In genomic region chr6:118010756-118011615, GRCm38 (mm10) we compare ENCODE assay signal across 8 mouse cellular contexts. TPM values are rescaled to one million over a fixed set of nuclear protein-coding genes. Genes with fewer than 3 reads are reported as not detected.
A peak's percentile ranks its signal among the peaks of the same experiment; 100 is the strongest.
DNase-seq lines count a peak whose midpoint lies in the region; ATAC-seq and TF ChIP-seq lines count a peak whose summit lies in the region.

Gene Rasgef1a, plus strand, starts transcription at chr6:118011438.

- H3K4me3 ChIP-seq in kidney, postnatal 0 days (replicated peaks; ENCODE audit: low read depth, low read length) = peak within 1 kb of the TSS; percentile 33
- H3K4me3 ChIP-seq in kidney, adult 2 months (ENCODE audit: insufficient read depth, low read depth, low read length) = no peak within 1 kb of the TSS
- H3K4me3 ChIP-seq in hindbrain, embryonic 15.5 days = peak within 1 kb of the TSS; percentile 59
- H3K4me3 ChIP-seq in liver, embryonic 15.5 days (replicated peaks) = no peak within 1 kb of the TSS; the same call in 1 of the 2 replicates
- peak within 1 kb of the TSS; percentile 47 for H3K4me3 ChIP-seq in stomach, embryonic 16.5 days (replicated peaks; ENCODE audit: low read length)

- H3K36me3 ChIP-seq in kidney, postnatal 0 days (ENCODE audit: insufficient read depth, low read length) = no peaks in the 10 kb centered on the region
- no peaks in the 10 kb centered on the region for H3K36me3 ChIP-seq in kidney, adult 2 months (ENCODE audit: control insufficient read depth, insufficient read depth, low read length)
- no peaks in the 10 kb centered on the region for H3K36me3 ChIP-seq in hindbrain, embryonic 15.5 days
- H3K36me3 ChIP-seq in liver, embryonic 15.5 days (replicated peaks) = no peaks in the 10 kb centered on the region
- no peaks in the 10 kb centered on the region for H3K36me3 ChIP-seq in stomach, embryonic 16.5 days (ENCODE audit: control insufficient read depth, insufficient read depth, low read length)

- ATAC-seq in kidney, postnatal 0 days (replicated peaks; ENCODE audit: low FRiP score, low read depth) = peak; percentile 49; the same call in 1 of the 2 replicates
- ATAC-seq in hindbrain, embryonic 15.5 days (ENCODE audit: low FRiP score, low read depth) = peak; percentile 57
- no peak for ATAC-seq in liver, embryonic 15.5 days (ENCODE audit: insufficient read depth)
- no peak; the same call in 1 of the 2 replicates for ATAC-seq in stomach, embryonic 16.5 days (ENCODE audit: insufficient read depth, low FRiP score)

- H3K4me1 ChIP-seq in kidney, postnatal 0 days (replicated peaks; ENCODE audit: insufficient read depth, low read length) = peaks cover 3% of the 10 kb centered on the region; the same call in 1 of the 2 replicates
- no peaks in the 10 kb centered on the region for H3K4me1 ChIP-seq in kidney, adult 2 months (ENCODE audit: control insufficient read depth, insufficient read depth, low read length)
- peaks cover 20% of the 10 kb centered on the region for H3K4me1 ChIP-seq in hindbrain, embryonic 15.5 days (replicated peaks)
- H3K4me1 ChIP-seq in liver, embryonic 15.5 days (replicated peaks) = no peaks in the 10 kb centered on the region
- H3K4me1 ChIP-seq in stomach, embryonic 16.5 days (ENCODE audit: control insufficient read depth, insufficient read depth, low read length) = no peaks in the 10 kb centered on the region

- DNase-seq in kidney, postnatal 0 days (ENCODE audit: low spot score) = no peak
- no peak for DNase-seq in kidney, adult 2 months
- peak; percentile 57 to 66 for DNase-seq in cerebellum, postnatal 14 days
- DNase-seq in gastrocnemius, postnatal 10 days = no peak
- DNase-seq in B cell, adult 2 months = no peak

- H3K9ac ChIP-seq in kidney, postnatal 0 days (ENCODE audit: low read depth, low read length) = no peak within 1 kb of the TSS
- peak within 1 kb of the TSS; percentile 66 for H3K9ac ChIP-seq in hindbrain, embryonic 15.5 days
- H3K9ac ChIP-seq in liver, embryonic 15.5 days = no peak within 1 kb of the TSS
- H3K9ac ChIP-seq in stomach, embryonic 16.5 days (ENCODE audit: low read length) = peak within 1 kb of the TSS; percentile 52; the same call in 1 of the 2 replicates

- peak within 1 kb of the TSS; percentile 73 for H3K4me2 ChIP-seq in kidney, postnatal 0 days (ENCODE audit: low read length)
- peak within 1 kb of the TSS; percentile 89 for H3K4me2 ChIP-seq in hindbrain, embryonic 15.5 days
- H3K4me2 ChIP-seq in liver, embryonic 15.5 days = peak within 1 kb of the TSS; percentile 32
- H3K4me2 ChIP-seq in stomach, embryonic 16.5 days (ENCODE audit: low read depth, low read length) = peak within 1 kb of the TSS; percentile 79

- 11% methylated on average over 65 of the region's 70 CpGs for WGBS in kidney, postnatal 0 days
- 16% methylated on average over 67 of the region's 70 CpGs for WGBS in kidney, adult 2 months
- 12% methylated on average over 57 of the region's 70 CpGs for WGBS in hindbrain, embryonic 15.5 days
- WGBS in liver, embryonic 15.5 days (ENCODE audit: insufficient replicate concordance) = 9% methylated on average over 70 of the region's 70 CpGs
- WGBS in stomach, embryonic 16.5 days = 15% methylated on average over 46 of the region's 70 CpGs

- no peaks in the 10 kb centered on the region for H3K9me3 ChIP-seq in kidney, postnatal 0 days (replicated peaks; ENCODE audit: low read length)
- no peaks in the 10 kb centered on the region for H3K9me3 ChIP-seq in hindbrain, embryonic 15.5 days
- no peaks in the 10 kb centered on the region for H3K9me3 ChIP-seq in liver, embryonic 15.5 days (replicated peaks)
- peaks cover 3% of the 10 kb centered on the region; the same call in 1 of the 2 replicates for H3K9me3 ChIP-seq in stomach, embryonic 16.5 days (replicated peaks; ENCODE audit: control insufficient read depth, low read length)

- no peak for TF ChIP-seq CTCF in kidney, postnatal 0 days (IDR thresholded peaks at IDR 0.05; ENCODE audit: low read depth)
- TF ChIP-seq CTCF in kidney, adult 2 months (conservative IDR thresholded peaks at IDR 0.05; ENCODE audit: insufficient read depth, insufficient read length, low read depth, low read length) = no peak

- TF ChIP-seq POLR2A in kidney, adult 2 months (IDR thresholded peaks at IDR 0.05; ENCODE audit: low read depth, low read length) = no peak

- no peak within 1 kb of the TSS for H3K27ac ChIP-seq in kidney, postnatal 0 days
- H3K27ac ChIP-seq in kidney, adult 2 months (ENCODE audit: insufficient read depth, low read depth, low read length) = no peak within 1 kb of the TSS
- H3K27ac ChIP-seq in hindbrain, embryonic 15.5 days (replicated peaks) = peak within 1 kb of the TSS; percentile 43; the same call in 1 of the 2 replicates
- H3K27ac ChIP-seq in liver, embryonic 15.5 days (replicated peaks) = no peak within 1 kb of the TSS
- no peak within 1 kb of the TSS for H3K27ac ChIP-seq in stomach, embryonic 16.5 days (ENCODE audit: low read length)

- H3K27me3 ChIP-seq in kidney, postnatal 0 days (ENCODE audit: insufficient read depth, low read length) = peaks cover 22% of the 10 kb centered on the region
- H3K27me3 ChIP-seq in kidney, adult 2 months (replicated peaks; ENCODE audit: control insufficient read depth, insufficient read depth, low read length) = peaks cover 1% of the 10 kb centered on the region; the same call in 1 of the 2 replicates
- H3K27me3 ChIP-seq in hindbrain, embryonic 15.5 days = no peaks in the 10 kb centered on the region; the same call in 1 of the 2 replicates
- peaks cover 58% of the 10 kb centered on the region for H3K27me3 ChIP-seq in liver, embryonic 15.5 days
- peaks cover 23% of the 10 kb centered on the region for H3K27me3 ChIP-seq in stomach, embryonic 16.5 days (ENCODE audit: control insufficient read depth, insufficient read depth, low read length)

RNA-seq across cellular contexts. Expression of gene Rasgef1a, which starts in this region (rescaled TPM):
- 1.4 TPM in 2 replicates for polyA plus RNA-seq in kidney, postnatal 0 days (2015; fragmentation: Nextera tagmentation; extraction: Ambion mirVana)
- 0.36 and 0.52 TPM in 2 replicates for polyA plus RNA-seq in kidney, adult 2 months (2012; rRNA removed)
- 4.6 and 5.0 TPM in 2 replicates for polyA plus RNA-seq in hindbrain, embryonic 15.5 days (2015; fragmentation: Nextera tagmentation; extraction: Ambion mirVana)
- 0.05 TPM in 1 of 2 replicates, not detected in the other for polyA plus RNA-seq in liver, embryonic 15.5 days (2015; fragmentation: Nextera tagmentation; extraction: Ambion mirVana)
- 0.39 and 0.72 TPM in 2 replicates for polyA plus RNA-seq in stomach, embryonic 16.5 days (2015; fragmentation: Nextera tagmentation; extraction: Ambion mirVana)
- under 1 TPM; 0.47 to 0.80 TPM for total RNA-seq in gastrocnemius, postnatal 10 days (2021)

Comparison
In these comparisons a context has a peak if more than half of its experiments do, and no peak if none do; other contexts are left out.
1. H3K4me3 ChIP-seq: peak in kidney, postnatal 0 days (single experiment), hindbrain, embryonic 15.5 days (single experiment) and stomach, embryonic 16.5 days (single experiment); none in kidney, adult 2 months (single experiment) and liver, embryonic 15.5 days (single experiment).
2. ATAC-seq: peak in kidney, postnatal 0 days (single experiment) and hindbrain, embryonic 15.5 days (single experiment); none in liver, embryonic 15.5 days (single experiment) and stomach, embryonic 16.5 days (single experiment).
3. DNase-seq: peak in cerebellum, postnatal 14 days (2 of 2); none in kidney, postnatal 0 days (single experiment), kidney, adult 2 months (single experiment), gastrocnemius, postnatal 10 days (single experiment) and B cell, adult 2 months (0 of 2).
4. H3K4me2 ChIP-seq: peak in every context shown above with its lines; median percentile 89 in hindbrain, embryonic 15.5 days; 79 in stomach, embryonic 16.5 days; 73 in kidney, postnatal 0 days; 32 in liver, embryonic 15.5 days.
5. H3K9ac ChIP-seq: peak in hindbrain, embryonic 15.5 days (single experiment) and stomach, embryonic 16.5 days (single experiment); none in kidney, postnatal 0 days (single experiment) and liver, embryonic 15.5 days (single experiment).